Mouse (Mus musculus): ENCODE data around the gene Dok3. TPM values are rescaled to one million over a fixed set of nuclear protein-coding genes. Genes with fewer than 3 reads are reported as not detected.

The Dok3 gene
- polyA plus RNA-seq, 1 experiment: 21.9 TPM

GRCm38 (mm10) chr13:55567001-55567400 lies 37.9 kb upstream of the Dok3 start:
- 97% methylated on average over 6 of the region's 6 CpGs for WGBS

GRCm38 (mm10) chr13:55563266-55563879 lies 34.3 kb upstream of the Dok3 start:
- Histone ChIP-seq H3K4me3 (ENCODE audit: control insufficient read depth, insufficient read depth, low read length) (no peak overlapping the region), H3K27me3 (ENCODE audit: control insufficient read depth, insufficient read depth, low read length) (no peaks in the 10 kb centered on the region), H3K4me1 (replicated peaks; ENCODE audit: control insufficient read depth, insufficient read depth, low read length) (no peaks in the 10 kb centered on the region), H3K27ac (ENCODE audit: control insufficient read depth, insufficient read depth, low read length) (no peak overlapping the region), H3K36me3 (ENCODE audit: control insufficient read depth, insufficient read depth, low read length) (peaks cover 14% of the 10 kb centered on the region; the same call in 1 of the 2 replicates)
- WGBS: 95% methylated on average over 7 of the region's 7 CpGs
- no peak for DNase-seq
- TF ChIP-seq POLR2A (IDR thresholded peaks at IDR 0.05; ENCODE audit: control insufficient read depth, extremely low read depth, insufficient read depth, low read length, poor library complexity) (no peak), CTCF (IDR thresholded peaks at IDR 0.05; ENCODE audit: borderline replicate concordance, control insufficient read depth, extremely low read depth, insufficient read depth, low read length, poor library complexity) (no peak)

More at GRCm38 (mm10) chr13:55567001-55567400, 37.9 kb upstream of the Dok3 start:
- TF ChIP-seq POLR2A (IDR thresholded peaks at IDR 0.05; ENCODE audit: control insufficient read depth, extremely low read depth, insufficient read depth, low read length, poor library complexity): no peak
- TF ChIP-seq CTCF (IDR thresholded peaks at IDR 0.05; ENCODE audit: borderline replicate concordance, control insufficient read depth, extremely low read depth, insufficient read depth, low read length, poor library complexity): no peak
- Histone ChIP-seq H3K27ac (ENCODE audit: control insufficient read depth, insufficient read depth, low read length) (no peak overlapping the region), H3K4me3 (ENCODE audit: control insufficient read depth, insufficient read depth, low read length) (no peak overlapping the region), H3K4me1 (replicated peaks; ENCODE audit: control insufficient read depth, insufficient read depth, low read length) (peaks cover 10% of the 10 kb centered on the region), H3K36me3 (ENCODE audit: control insufficient read depth, insufficient read depth, low read length) (peaks cover 10% of the 10 kb centered on the region; the same call in 1 of the 2 replicates), H3K27me3 (ENCODE audit: control insufficient read depth, insufficient read depth, low read length) (no peaks in the 10 kb centered on the region)
- DNase-seq: no peak

- no peak for DNase-seq
- Histone ChIP-seq H3K27ac (ENCODE audit: control insufficient read depth, insufficient read depth, low read length) (no peak overlapping the region), H3K27me3 (ENCODE audit: control insufficient read depth, insufficient read depth, low read length) (no peaks in the 10 kb centered on the region), H3K4me3 (ENCODE audit: control insufficient read depth, insufficient read depth, low read length) (no peak overlapping the region), H3K36me3 (ENCODE audit: control insufficient read depth, insufficient read depth, low read length) (peaks cover 39% of the 10 kb centered on the region), H3K4me1 (replicated peaks; ENCODE audit: control insufficient read depth, insufficient read depth, low read length) (no peaks in the 10 kb centered on the region)
- WGBS: 95% methylated on average over 6 of the region's 6 CpGs
- TF ChIP-seq POLR2A (IDR thresholded peaks at IDR 0.05; ENCODE audit: control insufficient read depth, extremely low read depth, insufficient read depth, low read length, poor library complexity): no peak
- TF ChIP-seq CTCF (IDR thresholded peaks at IDR 0.05; ENCODE audit: borderline replicate concordance, control insufficient read depth, extremely low read depth, insufficient read depth, low read length, poor library complexity): no peak
Measured at GRCm38 (mm10) chr13:55557499-55557898, 28.4 kb upstream of the Dok3 start.

GRCm38 (mm10) chr13:55555921-55556320 lies 26.8 kb upstream of the Dok3 start:
- Histone ChIP-seq H3K27ac (ENCODE audit: control insufficient read depth, insufficient read depth, low read length) (no peak overlapping the region), H3K36me3 (ENCODE audit: control insufficient read depth, insufficient read depth, low read length) (peaks cover 38% of the 10 kb centered on the region), H3K4me1 (replicated peaks; ENCODE audit: control insufficient read depth, insufficient read depth, low read length) (no peaks in the 10 kb centered on the region), H3K4me3 (ENCODE audit: control insufficient read depth, insufficient read depth, low read length) (no peak overlapping the region), H3K27me3 (ENCODE audit: control insufficient read depth, insufficient read depth, low read length) (no peaks in the 10 kb centered on the region)
- no peak for DNase-seq
- WGBS: 97% methylated on average over 9 of the region's 9 CpGs
- TF ChIP-seq CTCF (IDR thresholded peaks at IDR 0.05; ENCODE audit: borderline replicate concordance, control insufficient read depth, extremely low read depth, insufficient read depth, low read length, poor library complexity) (no peak), POLR2A (IDR thresholded peaks at IDR 0.05; ENCODE audit: control insufficient read depth, extremely low read depth, insufficient read depth, low read length, poor library complexity) (no peak)

- Histone ChIP-seq H3K27me3 (ENCODE audit: control insufficient read depth, insufficient read depth, low read length) (no peaks in the 10 kb centered on the region), H3K4me1 (replicated peaks; ENCODE audit: control insufficient read depth, insufficient read depth, low read length) (no peaks in the 10 kb centered on the region), H3K27ac (ENCODE audit: control insufficient read depth, insufficient read depth, low read length) (no peak overlapping the region), H3K4me3 (ENCODE audit: control insufficient read depth, insufficient read depth, low read length) (no peak overlapping the region), H3K36me3 (ENCODE audit: control insufficient read depth, insufficient read depth, low read length) (peaks cover 59% of the 10 kb centered on the region)
- TF ChIP-seq POLR2A (IDR thresholded peaks at IDR 0.05; ENCODE audit: control insufficient read depth, extremely low read depth, insufficient read depth, low read length, poor library complexity) (no peak), CTCF (IDR thresholded peaks at IDR 0.05; ENCODE audit: borderline replicate concordance, control insufficient read depth, extremely low read depth, insufficient read depth, low read length, poor library complexity) (no peak)
- DNase-seq: no peak
- WGBS: 96% methylated on average over 15 of the region's 15 CpGs
Measured at GRCm38 (mm10) chr13:55549061-55549460, 20.0 kb upstream of the Dok3 start.

- Histone ChIP-seq H3K27me3 (ENCODE audit: control insufficient read depth, insufficient read depth, low read length) (no peaks in the 10 kb centered on the region), H3K4me3 (ENCODE audit: control insufficient read depth, insufficient read depth, low read length) (no peak overlapping the region), H3K36me3 (ENCODE audit: control insufficient read depth, insufficient read depth, low read length) (peaks cover 59% of the 10 kb centered on the region), H3K27ac (ENCODE audit: control insufficient read depth, insufficient read depth, low read length) (no peak overlapping the region), H3K4me1 (replicated peaks; ENCODE audit: control insufficient read depth, insufficient read depth, low read length) (no peaks in the 10 kb centered on the region)
- 96% methylated on average over 5 of the region's 5 CpGs for WGBS
- no peak for DNase-seq
- TF ChIP-seq CTCF (IDR thresholded peaks at IDR 0.05; ENCODE audit: borderline replicate concordance, control insufficient read depth, extremely low read depth, insufficient read depth, low read length, poor library complexity): no peak
- no peak for TF ChIP-seq POLR2A (IDR thresholded peaks at IDR 0.05; ENCODE audit: control insufficient read depth, extremely low read depth, insufficient read depth, low read length, poor library complexity)
Measured at GRCm38 (mm10) chr13:55548426-55548825, 19.3 kb upstream of the Dok3 start.

Data from thymus, adult 2 months (tissue).